Mouse (Mus musculus): Measurements from ENCODE around the gene Ghrl. TPM values are rescaled to one million over a fixed set of nuclear protein-coding genes. Genes with fewer than 3 reads are reported as not detected.

The Ghrl gene
- total RNA-seq (2023) = 1 to 10 TPM; 5.2 to 5.7 TPM

DNA sequence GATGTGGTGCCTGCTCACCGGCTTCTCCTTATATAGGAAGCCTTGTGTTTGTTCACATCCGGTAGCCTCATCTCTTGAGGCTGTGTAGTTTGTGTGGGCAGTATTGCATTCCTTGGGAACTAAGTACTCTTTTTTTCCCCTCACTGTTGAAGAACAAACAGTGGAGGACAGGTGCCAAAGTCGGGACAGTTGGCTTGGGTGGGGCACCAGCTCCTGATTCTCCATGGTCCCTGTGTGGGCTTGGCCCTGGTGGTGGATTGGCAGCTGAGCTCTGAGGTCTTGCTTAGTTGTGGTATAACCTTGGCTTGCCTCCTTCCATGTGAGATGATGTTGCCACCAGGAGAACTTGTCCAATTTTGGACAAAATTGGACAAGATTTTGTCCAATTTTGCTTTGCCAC, at the start of gene Ghrl:
Gene Ghrl, minus strand, starts transcription at position 3 of the 400 bp plus-strand sequence.

DNA sequence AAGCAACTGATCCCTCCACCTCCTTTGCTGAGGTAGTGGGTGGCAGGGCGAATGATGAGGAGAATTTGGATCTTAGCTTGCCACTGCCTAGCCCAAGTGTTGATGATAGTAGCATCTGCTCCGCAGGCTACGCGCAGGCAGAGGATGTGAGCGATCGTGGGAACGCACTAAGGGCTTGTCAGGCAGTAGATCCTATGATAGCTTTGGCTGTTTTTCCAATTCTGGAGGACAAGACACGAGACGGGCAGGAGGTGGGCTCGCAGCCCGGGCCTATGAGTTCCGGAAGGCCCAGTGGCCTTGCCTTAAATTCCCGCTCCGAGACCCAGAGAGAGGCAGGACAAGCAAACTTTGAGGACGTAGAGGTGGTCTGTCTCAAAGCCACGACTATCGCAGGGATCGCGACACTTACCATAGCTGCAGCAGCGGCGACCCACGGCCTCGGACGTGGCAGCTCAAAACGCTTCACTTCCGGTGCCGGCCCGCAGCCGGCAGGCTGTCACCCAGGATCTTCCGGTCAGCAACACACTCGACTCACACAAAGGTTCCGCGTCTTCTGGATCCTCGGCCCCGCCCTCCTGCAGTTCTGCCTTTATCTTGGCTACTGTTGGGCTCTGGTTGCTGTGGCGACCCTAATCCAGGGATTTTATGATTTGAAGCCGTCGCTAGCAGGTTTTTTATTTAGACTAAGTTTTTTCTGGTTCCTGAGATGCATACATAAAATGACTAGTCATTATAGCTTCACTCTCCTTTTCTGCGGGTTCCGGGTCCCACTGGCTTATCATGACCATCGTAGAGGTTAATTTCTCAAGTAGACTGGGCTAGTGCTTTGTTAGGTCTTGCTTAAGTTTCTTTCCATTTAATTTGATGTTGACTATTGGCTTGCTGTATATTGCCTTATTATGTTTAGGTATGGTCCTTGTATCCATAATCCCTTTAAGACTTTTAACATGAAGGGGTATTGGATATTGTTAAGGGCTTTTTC, 20.8 kb upstream of the Ghrl start, which contains the start of gene Sec13:
Gene Sec13, minus strand, starts transcription at position 508 of the 982 bp plus-strand sequence.

DNA sequence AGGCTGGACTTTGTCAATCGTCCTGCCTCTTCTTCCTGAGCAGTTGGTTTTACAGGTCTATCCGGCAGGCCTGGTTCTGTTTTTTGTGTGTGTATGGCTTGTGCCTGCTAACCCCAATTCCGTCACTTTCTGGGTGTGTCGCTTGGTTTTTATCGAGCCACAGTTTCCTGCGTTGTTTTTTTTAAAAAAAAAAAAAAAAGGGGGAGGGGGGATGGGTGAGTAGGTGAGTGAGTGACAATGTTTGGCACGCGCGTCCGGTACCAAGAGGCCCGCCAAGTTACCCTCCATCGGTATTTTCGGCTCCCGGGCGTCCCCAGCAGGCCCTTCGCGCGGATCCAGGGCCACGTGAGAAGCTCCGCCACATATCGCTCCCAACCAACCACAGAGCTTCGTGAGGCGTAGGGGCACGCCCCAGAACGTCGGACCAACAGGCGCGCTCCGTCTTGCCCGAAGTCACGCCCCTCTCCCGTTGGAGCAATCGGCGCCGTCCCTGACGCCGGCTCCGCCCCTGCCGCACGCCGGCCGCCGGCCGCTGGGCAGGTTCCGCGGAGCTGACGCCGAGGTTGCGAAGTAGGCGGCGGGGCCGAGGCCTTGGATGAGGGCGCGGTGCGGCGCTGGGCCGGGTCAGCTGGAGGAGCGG, 23.0 kb downstream of the Ghrl start, which contains the start of gene Tatdn2:
Gene Tatdn2, plus strand, starts transcription at position 469 of the 640 bp plus-strand sequence.

Other genes with a start within 250 kb of the Ghrl start
- gene Il17rc, start 248.5 kb downstream of the Ghrl start, total RNA-seq (2023) = not detected
- 10 to 100 TPM; 10.8 to 11.2 TPM for gene Creld1, start 236.6 kb downstream of the Ghrl start, total RNA-seq (2023)
- 1 to 10 TPM; 1.1 to 1.5 TPM for gene Prrt3, start 217.9 kb downstream of the Ghrl start, total RNA-seq (2023)
- gene Emc3, start 188.2 kb downstream of the Ghrl start, total RNA-seq (2023) = 10 to 100 TPM; 71.2 to 72.5 TPM
- 1 to 10 TPM; 3.1 to 5.5 TPM for gene Fancd2, start 188.2 kb downstream of the Ghrl start, total RNA-seq (2023)
- gene Fancd2os, start 119.2 kb downstream of the Ghrl start, total RNA-seq (2023) = not detected
- gene Brk1, start 115.1 kb downstream of the Ghrl start, total RNA-seq (2023) = 100 to 1,000 TPM; 115 to 118 TPM
- gene Vhl, start 95.9 kb downstream of the Ghrl start, total RNA-seq (2023) = 10 to 100 TPM; 25.2 to 29.0 TPM
- gene Irak2, start 81.4 kb downstream of the Ghrl start, total RNA-seq (2023) = 10 to 100 TPM; 47.1 to 50.6 TPM
- 100 to 1,000 TPM; 227 to 259 TPM for gene Tatdn2, start 22.8 kb downstream of the Ghrl start, total RNA-seq (2023)
- 10 to 100 TPM; 90.2 to 98.0 TPM for gene Sec13, start 20.9 kb upstream of the Ghrl start, total RNA-seq (2023)